Mouse (Mus musculus): Measurements from ENCODE around the gene Serp2. TPM values are rescaled to one million over a fixed set of nuclear protein-coding genes. Genes with fewer than 3 reads are reported as not detected.

Serp2 gene
- total and polyA plus RNA-seq, 3 experiments = 0.60 to 0.96 (median 0.64) TPM

DNA sequence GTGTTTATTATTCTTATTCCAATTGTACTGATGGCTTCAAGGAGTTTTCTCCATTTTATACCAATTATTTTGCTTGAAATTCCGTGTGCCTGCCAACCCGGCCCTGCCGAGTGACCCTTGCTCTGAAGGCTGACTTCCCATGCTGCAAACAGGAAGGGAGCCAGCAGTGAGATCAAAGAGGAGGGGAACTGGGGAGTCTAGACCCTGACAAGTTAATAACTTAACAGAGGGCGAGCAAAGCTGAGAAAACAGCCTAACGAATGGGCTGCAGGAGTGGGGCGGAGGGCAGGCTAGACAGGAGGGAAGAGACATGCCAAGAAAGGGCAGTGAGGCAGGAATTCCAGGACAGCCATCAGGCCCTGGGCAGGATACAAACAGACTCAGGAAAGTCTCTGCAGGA, 19.8 kb downstream of the Serp2 start:
- Histone ChIP-seq H3K79me2 (replicated peaks; ENCODE audit: control insufficient read depth, insufficient read depth, low read length) (no peaks in the 10 kb centered on the region), H3K27ac (no peak overlapping the region), H3K4me3 (no peak overlapping the region), H3K36me3 (ENCODE audit: control insufficient read depth, insufficient read depth, low read length) (no peaks in the 10 kb centered on the region), H3K27me3 (ENCODE audit: control insufficient read depth, insufficient read depth, low read length) (no peaks in the 10 kb centered on the region), H3K4me1 (ENCODE audit: control insufficient read depth, insufficient read depth, low read length) (no peaks in the 10 kb centered on the region), H3K9ac (ENCODE audit: low read depth, low read length) (no peak overlapping the region)
- DNase-seq = no peak
- intact Hi-C loops (cut with DNase I) = no loop called here
- 51% methylated on average over 6 of the region's 6 CpGs for WGBS
- TF ChIP-seq CTCF (IDR thresholded peaks at IDR 0.05) (no peak), POLR2A (IDR thresholded peaks at IDR 0.05; ENCODE audit: insufficient read depth, low read depth, low read length) (no peak), EP300 (IDR thresholded peaks at IDR 0.05; ENCODE audit: insufficient read depth, low read depth, low read length) (no peak)

DNA sequence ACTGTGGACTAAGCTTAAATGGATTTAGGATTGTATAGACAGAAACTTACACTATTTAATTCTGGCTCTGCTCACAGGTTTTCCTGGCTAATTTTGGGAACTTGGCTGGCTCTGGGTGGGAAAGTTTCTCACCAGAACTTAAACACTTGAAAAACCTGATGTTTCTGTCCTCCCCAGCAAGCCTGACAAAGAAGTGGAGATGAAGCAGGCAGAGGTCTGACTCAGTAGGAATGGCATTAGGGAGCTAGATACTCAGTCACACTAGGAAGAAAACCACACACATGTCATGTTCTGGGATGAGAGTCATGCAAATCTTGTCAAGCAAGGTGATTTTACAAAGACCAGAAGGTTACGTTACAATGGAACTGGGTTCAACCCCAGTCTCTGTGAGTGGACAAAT, 21.6 kb downstream of the Serp2 start:
- 97% methylated on average over 1 of the region's 1 CpGs for WGBS
- H3K27me3 ChIP-seq (ENCODE audit: control insufficient read depth, insufficient read depth, low read length) = no peaks in the 10 kb centered on the region
- H3K4me3 ChIP-seq = no peak overlapping the region
- no peak for DNase-seq
- TF ChIP-seq CTCF (IDR thresholded peaks at IDR 0.05) (no peak), EP300 (IDR thresholded peaks at IDR 0.05; ENCODE audit: insufficient read depth, low read depth, low read length) (no peak), POLR2A (IDR thresholded peaks at IDR 0.05; ENCODE audit: insufficient read depth, low read depth, low read length) (no peak)
- H3K9ac ChIP-seq (ENCODE audit: low read depth, low read length) = no peak overlapping the region
- no peaks in the 10 kb centered on the region for H3K79me2 ChIP-seq (replicated peaks; ENCODE audit: control insufficient read depth, insufficient read depth, low read length)
- intact Hi-C loops (cut with DNase I) = no loop called here
- no peaks in the 10 kb centered on the region for H3K4me1 ChIP-seq (ENCODE audit: control insufficient read depth, insufficient read depth, low read length)
- no peak overlapping the region for H3K27ac ChIP-seq
- H3K36me3 ChIP-seq (ENCODE audit: control insufficient read depth, insufficient read depth, low read length) = no peaks in the 10 kb centered on the region

GRCm38 (mm10) chr14:76533170-76533815, 23.4 kb downstream of the Serp2 start:
- 40% methylated on average over 10 of the region's 10 CpGs for WGBS
- no peak overlapping the region for H3K27ac ChIP-seq
- intact Hi-C loops (cut with DNase I) = no loop called here
- H3K4me3 ChIP-seq = no peak overlapping the region
- no peak for TF ChIP-seq CTCF (IDR thresholded peaks at IDR 0.05)
- TF ChIP-seq POLR2A (IDR thresholded peaks at IDR 0.05; ENCODE audit: insufficient read depth, low read depth, low read length) = no peak
- no peak for TF ChIP-seq EP300 (IDR thresholded peaks at IDR 0.05; ENCODE audit: insufficient read depth, low read depth, low read length)
- no peaks in the 10 kb centered on the region for H3K4me1 ChIP-seq (ENCODE audit: control insufficient read depth, insufficient read depth, low read length)
- no peak overlapping the region for H3K9ac ChIP-seq (ENCODE audit: low read depth, low read length)
- no peak for DNase-seq
- no peaks in the 10 kb centered on the region for H3K79me2 ChIP-seq (replicated peaks; ENCODE audit: control insufficient read depth, insufficient read depth, low read length)
- no peaks in the 10 kb centered on the region for H3K36me3 ChIP-seq (ENCODE audit: control insufficient read depth, insufficient read depth, low read length)
- no peaks in the 10 kb centered on the region for H3K27me3 ChIP-seq (ENCODE audit: control insufficient read depth, insufficient read depth, low read length)

- intact Hi-C loops (cut with DNase I) = no loop called here
- Histone ChIP-seq H3K9ac (ENCODE audit: low read depth, low read length) (no peak overlapping the region), H3K79me2 (replicated peaks; ENCODE audit: control insufficient read depth, insufficient read depth, low read length) (no peaks in the 10 kb centered on the region), H3K4me1 (ENCODE audit: control insufficient read depth, insufficient read depth, low read length) (no peaks in the 10 kb centered on the region), H3K36me3 (ENCODE audit: control insufficient read depth, insufficient read depth, low read length) (no peaks in the 10 kb centered on the region), H3K27me3 (ENCODE audit: control insufficient read depth, insufficient read depth, low read length) (no peaks in the 10 kb centered on the region), H3K27ac (no peak overlapping the region), H3K4me3 (no peak overlapping the region)
- DNase-seq = no peak
- 57% methylated on average over 20 of the region's 20 CpGs for WGBS
- TF ChIP-seq EP300 (IDR thresholded peaks at IDR 0.05; ENCODE audit: insufficient read depth, low read depth, low read length) (no peak), CTCF (IDR thresholded peaks at IDR 0.05) (no peak), POLR2A (IDR thresholded peaks at IDR 0.05; ENCODE audit: insufficient read depth, low read depth, low read length) (no peak)
Measured at GRCm38 (mm10) chr14:76532257-76533169, 24.2 kb downstream of the Serp2 start.

GRCm38 (mm10) chr14:76531027-76531660, 25.5 kb downstream of the Serp2 start:
- intact Hi-C loops (cut with DNase I) = no loop called here
- Histone ChIP-seq H3K27ac (no peak overlapping the region), H3K4me3 (no peak overlapping the region), H3K4me1 (ENCODE audit: control insufficient read depth, insufficient read depth, low read length) (peaks cover 5% of the 10 kb centered on the region), H3K79me2 (replicated peaks; ENCODE audit: control insufficient read depth, insufficient read depth, low read length) (no peaks in the 10 kb centered on the region), H3K36me3 (ENCODE audit: control insufficient read depth, insufficient read depth, low read length) (no peaks in the 10 kb centered on the region), H3K9ac (ENCODE audit: low read depth, low read length) (no peak overlapping the region), H3K27me3 (ENCODE audit: control insufficient read depth, insufficient read depth, low read length) (no peaks in the 10 kb centered on the region)
- TF ChIP-seq POLR2A (IDR thresholded peaks at IDR 0.05; ENCODE audit: insufficient read depth, low read depth, low read length) = no peak
- TF ChIP-seq CTCF (IDR thresholded peaks at IDR 0.05) = no peak
- TF ChIP-seq EP300 (IDR thresholded peaks at IDR 0.05; ENCODE audit: insufficient read depth, low read depth, low read length) = no peak
- DNase-seq = no peak
- WGBS = 92% methylated on average over 7 of the region's 7 CpGs
